Mouse (Mus musculus) skeletal muscle tissue, adult 2 months (tissue): ENCODE data around the gene Rap1gds1.

Experiments used
- DNase-seq: peaks from one replicate; pipeline ENCODE4 v3.0.0-alpha.2; 2012; ENCODE audit warnings: low read depth, low spot score

Gene Rap1gds1

DNA sequence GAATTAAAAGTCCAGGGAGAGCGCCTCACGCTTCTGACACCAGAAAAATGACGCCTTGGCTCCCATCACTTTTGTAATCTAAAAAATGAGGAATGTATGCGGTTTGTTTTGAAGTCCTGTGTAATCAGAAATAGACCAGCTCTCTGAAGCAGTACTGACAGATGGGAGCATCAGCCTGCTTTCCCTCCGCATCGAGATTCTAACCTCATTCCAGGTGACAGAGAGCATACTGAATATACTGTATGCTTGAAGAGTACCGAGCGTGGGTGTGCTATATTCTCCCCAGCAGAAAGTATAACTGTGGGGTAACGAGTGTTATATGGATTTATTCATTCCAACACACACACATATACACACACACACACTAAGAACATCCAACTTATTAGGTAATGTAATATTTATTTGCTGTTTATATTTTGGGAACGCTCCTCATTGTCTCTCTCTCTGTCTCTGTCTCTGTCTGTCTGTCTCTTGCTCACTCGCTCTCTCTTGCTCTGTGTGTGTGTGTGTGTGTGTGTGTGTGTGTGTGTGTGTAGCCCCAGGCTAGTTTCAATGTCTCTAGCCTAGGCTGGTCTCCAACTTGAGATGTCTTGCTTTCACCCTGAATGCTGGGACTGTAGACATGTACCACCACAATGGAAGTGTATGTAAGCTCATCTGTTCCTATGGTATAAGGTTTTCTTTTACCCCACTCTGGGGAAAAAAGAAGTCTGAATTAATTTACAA, 193.8 kb downstream of the Rap1gds1 start:
- no peak for DNase-seq

GRCm38 (mm10) chr3:138877741-138878140, 197.3 kb downstream of the Rap1gds1 start:
- no peak for DNase-seq

DNA sequence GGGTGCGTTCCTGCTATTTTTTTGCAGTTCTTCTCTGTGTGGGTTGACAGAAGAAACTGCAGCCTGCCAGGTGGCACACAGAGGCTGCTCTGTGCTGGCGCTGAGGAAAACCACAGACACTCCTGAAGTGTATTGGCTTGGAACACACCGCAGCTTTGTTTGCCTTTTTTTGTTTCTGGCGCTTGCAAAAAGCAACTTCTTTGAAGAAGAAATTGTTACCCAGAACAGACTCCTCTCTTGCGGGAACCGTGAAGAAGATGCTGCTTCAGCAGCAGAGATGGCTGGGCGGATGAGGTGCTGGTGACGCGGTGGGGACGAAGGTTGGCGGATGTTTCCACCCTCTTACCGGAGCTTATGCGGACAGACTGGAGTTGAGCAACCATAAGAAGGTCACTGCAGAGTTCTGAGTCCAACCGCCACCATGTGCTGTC, 198.1 kb downstream of the Rap1gds1 start:
- no peak for DNase-seq

DNA sequence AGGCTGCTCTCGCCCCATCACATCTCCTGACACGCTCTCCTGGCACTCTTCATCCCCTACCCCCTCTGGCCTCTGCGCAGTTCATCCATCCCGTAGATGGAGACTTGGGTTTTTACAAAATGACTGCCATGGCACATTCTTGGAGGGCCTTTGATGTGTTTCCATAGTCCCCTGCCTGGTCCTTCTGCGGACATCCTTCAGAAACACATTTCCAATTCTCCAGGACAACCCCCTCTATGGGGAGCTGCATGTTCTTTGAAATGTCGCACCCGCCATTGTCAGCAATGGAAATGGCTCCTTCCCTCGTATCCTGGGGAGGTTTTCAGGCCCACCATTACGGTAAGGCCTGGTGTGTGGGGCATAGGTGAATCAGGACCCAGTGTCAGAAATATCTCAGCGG, 198.6 kb downstream of the Rap1gds1 start:
- DNase-seq: no peak

DNA sequence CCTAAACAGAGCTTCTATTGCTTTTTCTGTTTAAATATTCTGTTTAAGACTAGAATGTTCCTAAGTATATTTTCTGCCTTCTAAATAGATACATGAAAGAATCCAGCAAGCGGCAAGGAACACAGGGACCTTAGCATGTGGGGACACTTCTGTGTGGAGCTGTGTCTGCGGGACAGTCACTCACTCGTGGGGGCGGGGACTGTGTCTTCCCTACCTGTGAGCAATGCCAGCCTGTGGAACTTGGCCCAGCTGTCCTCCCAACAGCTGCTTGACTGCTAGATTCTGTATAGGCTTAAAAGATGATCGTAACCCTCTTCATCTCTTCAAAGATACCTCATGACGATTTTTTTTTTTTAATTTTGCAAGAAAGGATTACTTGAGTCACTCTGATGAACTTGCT, 199.1 kb downstream of the Rap1gds1 start:
- no peak for DNase-seq
